Mouse (Mus musculus): ENCODE results near the gene Ablim2. TPM values are rescaled to one million over a fixed set of nuclear protein-coding genes. Genes with fewer than 3 reads are reported as not detected.

Ablim2 gene
- polyA plus RNA-seq, 2 experiments, result 0.16 TPM; not detected in 1

DNA sequence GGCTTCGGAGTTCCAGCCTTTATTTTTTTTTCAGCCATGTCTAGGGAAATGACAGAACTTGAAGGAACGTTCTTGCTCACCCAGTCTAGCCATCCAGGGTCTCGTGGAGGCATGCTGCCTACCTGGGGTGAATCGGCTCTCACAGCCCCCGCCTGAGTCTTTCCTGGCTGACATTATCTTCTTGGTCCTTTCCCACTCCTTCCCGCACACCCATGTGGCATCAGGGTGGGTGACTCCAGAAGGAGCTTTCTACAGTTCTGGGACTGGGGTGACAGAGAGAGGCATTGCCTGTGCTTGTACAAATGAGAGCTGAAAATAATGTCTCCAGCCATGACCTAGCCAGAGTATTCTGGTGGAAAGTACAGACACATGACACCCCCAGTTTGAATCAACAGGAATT lies 163.5 kb downstream of the Ablim2 start:
- no peaks in the 10 kb centered on the region for H3K27me3 ChIP-seq (ENCODE audit: control insufficient read depth, insufficient read depth, low read length)
- no peak for DNase-seq (ENCODE audit: low read depth in 3 of 3, low spot score in 3 of 3)
- no peak overlapping the region for H3K4me3 ChIP-seq (ENCODE audit: insufficient read depth in 1 of 2, low read depth in 2 of 2, low read length in 2 of 2)
- H3K4me2 ChIP-seq (ENCODE audit: low read depth), result no peak overlapping the region
- H3K9me3 ChIP-seq (ENCODE audit: control insufficient read depth, low read length), result no peaks in the 10 kb centered on the region
- WGBS (ENCODE audit: insufficient replicate concordance), result 58% methylated on average over 6 of the region's 6 CpGs
- H3K36me3 ChIP-seq (replicated peaks; ENCODE audit: control insufficient read depth, insufficient read depth, low read depth), result no peaks in the 10 kb centered on the region
- ATAC-seq (ENCODE audit: insufficient read depth), result no peak
- H3K27ac ChIP-seq, result no peak overlapping the region
- no peak overlapping the region for H3K9ac ChIP-seq (replicated peaks)
- H3K4me1 ChIP-seq (replicated peaks; ENCODE audit: control insufficient read depth in 2 of 2, insufficient read depth in 2 of 2, low read length in 1 of 2), result no peaks in the 10 kb centered on the region
- TF ChIP-seq EP300 (IDR thresholded peaks at IDR 0.05; ENCODE audit: low read depth) (no peak), CTCF (IDR thresholded peaks at IDR 0.05; ENCODE audit: low read depth) (no peak)

DNA sequence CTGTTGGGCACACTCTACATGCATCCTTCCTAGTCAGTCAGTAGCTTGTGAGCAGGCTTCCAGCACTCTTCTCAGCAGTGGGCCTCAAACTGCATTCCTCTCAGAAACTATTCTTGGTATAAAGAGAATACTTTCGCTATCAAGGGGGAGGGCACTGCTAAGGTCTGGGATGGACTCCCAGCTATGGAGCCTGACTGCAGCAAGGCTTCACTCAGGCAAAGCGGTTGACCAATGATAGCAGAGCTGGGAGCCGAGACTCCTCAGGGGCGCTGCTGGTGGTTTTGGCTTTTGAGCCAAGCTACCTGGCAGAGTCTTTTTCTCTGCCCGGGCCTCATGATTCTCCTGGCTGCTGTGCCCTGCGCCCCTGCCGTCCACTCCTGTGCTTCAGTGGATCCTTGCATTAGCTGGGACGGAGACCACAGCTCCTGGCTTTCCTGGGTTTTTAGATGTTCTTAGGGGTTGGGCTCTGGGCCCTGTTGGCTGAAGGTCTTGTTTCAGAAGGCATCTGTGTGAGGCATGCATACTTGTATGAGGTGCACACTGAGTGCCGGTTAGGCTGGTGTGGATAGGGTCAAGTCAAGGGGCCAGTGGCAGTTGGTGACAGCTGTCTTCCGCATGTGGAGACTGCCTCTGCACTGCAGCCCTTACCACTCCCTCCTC lies 164.0 kb downstream of the Ablim2 start:
- Histone ChIP-seq H3K4me1 (replicated peaks; ENCODE audit: control insufficient read depth in 2 of 2, insufficient read depth in 2 of 2, low read length in 1 of 2) (no peaks in the 10 kb centered on the region), H3K27me3 (ENCODE audit: control insufficient read depth, insufficient read depth, low read length) (no peaks in the 10 kb centered on the region), H3K4me3 (ENCODE audit: insufficient read depth in 1 of 2, low read depth in 2 of 2, low read length in 2 of 2) (no peak overlapping the region), H3K9me3 (ENCODE audit: control insufficient read depth, low read length) (no peaks in the 10 kb centered on the region), H3K9ac (replicated peaks) (no peak overlapping the region), H3K4me2 (ENCODE audit: low read depth) (no peak overlapping the region), H3K36me3 (replicated peaks; ENCODE audit: control insufficient read depth, insufficient read depth, low read depth) (no peaks in the 10 kb centered on the region), H3K27ac (no peak overlapping the region)
- no peak for TF ChIP-seq EP300 (IDR thresholded peaks at IDR 0.05; ENCODE audit: low read depth)
- TF ChIP-seq CTCF (IDR thresholded peaks at IDR 0.05; ENCODE audit: low read depth), result no peak
- ATAC-seq (ENCODE audit: insufficient read depth) (no peak), DNase-seq (ENCODE audit: low read depth in 3 of 3, low spot score in 3 of 3) (no peak)
- WGBS (ENCODE audit: insufficient replicate concordance), result 61% methylated on average over 10 of the region's 10 CpGs

DNA sequence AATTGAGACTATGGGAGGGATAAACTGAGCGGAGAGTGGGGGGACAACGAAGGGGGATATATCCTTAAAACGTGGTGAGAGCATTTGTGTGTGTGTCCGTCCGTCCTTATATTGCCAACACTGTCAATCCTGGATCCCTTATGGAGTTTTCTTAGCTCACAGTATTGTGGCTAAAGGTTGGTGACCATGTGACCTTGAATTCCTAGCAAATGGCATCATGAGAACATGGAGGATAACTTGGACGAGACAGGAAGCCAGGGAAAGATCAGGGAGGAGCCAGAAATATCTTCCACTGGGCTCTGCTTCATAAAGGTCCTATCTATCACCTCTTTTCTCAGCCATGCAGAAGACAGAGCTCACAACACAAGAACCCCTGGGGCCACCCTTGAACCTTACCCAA lies 165.8 kb downstream of the Ablim2 start:
- WGBS (ENCODE audit: insufficient replicate concordance), result 61% methylated on average over 6 of the region's 6 CpGs
- ATAC-seq (ENCODE audit: insufficient read depth) (no peak), DNase-seq (ENCODE audit: low read depth in 3 of 3, low spot score in 3 of 3) (no peak)
- H3K36me3 ChIP-seq (replicated peaks; ENCODE audit: control insufficient read depth, insufficient read depth, low read depth), result no peaks in the 10 kb centered on the region
- no peaks in the 10 kb centered on the region for H3K4me1 ChIP-seq (replicated peaks; ENCODE audit: control insufficient read depth in 2 of 2, insufficient read depth in 2 of 2, low read length in 1 of 2)
- no peaks in the 10 kb centered on the region for H3K9me3 ChIP-seq (ENCODE audit: control insufficient read depth, low read length)
- H3K4me2 ChIP-seq (ENCODE audit: low read depth), result no peak overlapping the region
- no peaks in the 10 kb centered on the region for H3K27me3 ChIP-seq (ENCODE audit: control insufficient read depth, insufficient read depth, low read length)
- H3K4me3 ChIP-seq (ENCODE audit: insufficient read depth in 1 of 2, low read depth in 2 of 2, low read length in 2 of 2), result no peak overlapping the region
- H3K9ac ChIP-seq (replicated peaks), result no peak overlapping the region
- no peak overlapping the region for H3K27ac ChIP-seq
- no peak for TF ChIP-seq EP300 (IDR thresholded peaks at IDR 0.05; ENCODE audit: low read depth)
- no peak for TF ChIP-seq CTCF (IDR thresholded peaks at IDR 0.05; ENCODE audit: low read depth)

- 54% methylated on average over 12 of the region's 12 CpGs for WGBS (ENCODE audit: insufficient replicate concordance)
- no peak overlapping the region for H3K4me2 ChIP-seq (ENCODE audit: low read depth)
- no peaks in the 10 kb centered on the region for H3K36me3 ChIP-seq (replicated peaks; ENCODE audit: control insufficient read depth, insufficient read depth, low read depth)
- H3K27ac ChIP-seq, result no peak overlapping the region
- no peaks in the 10 kb centered on the region for H3K4me1 ChIP-seq (replicated peaks; ENCODE audit: control insufficient read depth in 2 of 2, insufficient read depth in 2 of 2, low read length in 1 of 2)
- no peak overlapping the region for H3K9ac ChIP-seq (replicated peaks)
- H3K9me3 ChIP-seq (ENCODE audit: control insufficient read depth, low read length), result no peaks in the 10 kb centered on the region
- TF ChIP-seq EP300 (IDR thresholded peaks at IDR 0.05; ENCODE audit: low read depth) (no peak), CTCF (IDR thresholded peaks at IDR 0.05; ENCODE audit: low read depth) (no peak)
- H3K27me3 ChIP-seq (ENCODE audit: control insufficient read depth, insufficient read depth, low read length), result no peaks in the 10 kb centered on the region
- DNase-seq (ENCODE audit: low read depth in 3 of 3, low spot score in 3 of 3), result no peak
- H3K4me3 ChIP-seq (ENCODE audit: insufficient read depth in 1 of 2, low read depth in 2 of 2, low read length in 2 of 2), result no peak overlapping the region
- no peak for ATAC-seq (ENCODE audit: insufficient read depth)
Observed at GRCm38 (mm10) chr5:35925171-35925634, 167.5 kb downstream of the Ablim2 start.

DNA sequence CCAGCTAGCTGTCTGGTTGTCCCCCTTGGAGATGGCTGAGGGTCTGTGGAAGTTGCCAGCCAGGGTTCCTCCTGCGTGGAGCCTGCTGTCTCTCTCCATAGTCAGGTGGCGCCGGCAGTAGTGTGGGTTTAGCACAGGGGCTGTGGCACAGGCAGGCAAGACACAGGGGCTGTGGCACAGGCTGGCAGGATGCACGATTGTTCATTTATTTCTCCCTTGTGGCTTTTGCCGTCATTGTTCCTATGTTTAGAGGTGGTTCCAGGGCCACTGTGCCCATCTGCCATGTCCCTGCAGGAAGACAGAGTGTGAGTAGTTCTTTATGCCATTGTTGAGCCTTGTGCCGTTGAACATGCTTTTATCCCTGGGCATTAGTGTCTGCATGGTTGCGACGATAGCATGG lies 168.8 kb downstream of the Ablim2 start:
- H3K27ac ChIP-seq, result no peak overlapping the region
- no peaks in the 10 kb centered on the region for H3K4me1 ChIP-seq (replicated peaks; ENCODE audit: control insufficient read depth in 2 of 2, insufficient read depth in 2 of 2, low read length in 1 of 2)
- H3K9ac ChIP-seq (replicated peaks), result no peak overlapping the region
- no peaks in the 10 kb centered on the region for H3K27me3 ChIP-seq (ENCODE audit: control insufficient read depth, insufficient read depth, low read length)
- no peaks in the 10 kb centered on the region for H3K36me3 ChIP-seq (replicated peaks; ENCODE audit: control insufficient read depth, insufficient read depth, low read depth)
- ATAC-seq (ENCODE audit: insufficient read depth) (no peak), DNase-seq (ENCODE audit: low read depth in 3 of 3, low spot score in 3 of 3) (no peak)
- H3K4me2 ChIP-seq (ENCODE audit: low read depth), result no peak overlapping the region
- TF ChIP-seq EP300 (IDR thresholded peaks at IDR 0.05; ENCODE audit: low read depth) (no peak), CTCF (IDR thresholded peaks at IDR 0.05; ENCODE audit: low read depth) (no peak)
- 69% methylated on average over 8 of the region's 8 CpGs for WGBS (ENCODE audit: insufficient replicate concordance)
- H3K9me3 ChIP-seq (ENCODE audit: control insufficient read depth, low read length), result no peaks in the 10 kb centered on the region
- H3K4me3 ChIP-seq (ENCODE audit: insufficient read depth in 1 of 2, low read depth in 2 of 2, low read length in 2 of 2), result no peak overlapping the region

All from liver, embryonic 14.5 days (tissue).